Mouse (Mus musculus) midbrain, embryonic 12.5 days (tissue): ENCODE measurements around the gene Fat4. TPM values are rescaled to one million over a fixed set of nuclear protein-coding genes. Genes with fewer than 3 reads are reported as not detected.

Source experiments
- ATAC-seq: fragments of 200-750 bp; cut with Nextera tagmentation; 2 replicates; pipeline ENCODE4 v1.8.0; 2017; ENCODE audit warnings: low read depth, moderate TSS enrichment, moderate library complexity; ENCODE audit not compliant: low FRiP score
- H3K27ac ChIP-seq: fragments of 300-500 bp; sonication (generic); replicated peaks from 2 replicates; pipeline ENCODE4 v1.5.1; 2016; ENCODE audit warnings: mild to moderate bottlenecking
- H3K27me3 ChIP-seq: fragments of 300-500 bp; sonication (generic); 2 replicates; pipeline ENCODE4 v1.6.1; 2016; ENCODE audit warnings: mild to moderate bottlenecking
- H3K36me3 ChIP-seq: fragments of 300-500 bp; sonication (generic); 2 replicates; pipeline ENCODE4 v1.6.1; 2016
- H3K4me1 ChIP-seq: fragments of 300-500 bp; sonication (generic); 2 replicates; pipeline ENCODE4 v1.6.1; 2016
- H3K4me2 ChIP-seq: fragments of 300-500 bp; sonication (generic); replicated peaks from 2 replicates; pipeline ENCODE4 v1.6.1; 2016; ENCODE audit warnings: mild to moderate bottlenecking, moderate library complexity
- H3K4me3 ChIP-seq: fragments of 300-500 bp; sonication (generic); 2 replicates; pipeline ENCODE4 v1.5.1; 2016; ENCODE audit warnings: mild to moderate bottlenecking
- H3K9ac ChIP-seq: fragments of 300-500 bp; sonication (generic); replicated peaks from 2 replicates; pipeline ENCODE4 v1.6.1; 2016; ENCODE audit warnings: mild to moderate bottlenecking, moderate library complexity
- H3K9me3 ChIP-seq: fragments of 300-500 bp; sonication (generic); 2 replicates; pipeline ENCODE4 v1.6.1; 2016; ENCODE audit warnings: mild to moderate bottlenecking
- WGBS: fragments of 180-500 bp; shearing (Covaris S2); methylation state at CpG from one replicate; pipeline ENCODE4 v1.1.7; 2016; 5-methylcytosine and 5-hydroxymethylcytosine counted together
- polyA plus RNA-seq: library from polyadenylated mRNA; unstranded; fragments of >200 nt; fragmentation: Nextera tagmentation; extraction: Ambion mirVana; gene quantifications from 2 replicates; pipeline ENCODE4 v1.2.1, GENCODE M21; 2016

Gene Fat4
- polyA plus RNA-seq, 1 experiment from 2014 or later, result 14.7 TPM

DNA sequence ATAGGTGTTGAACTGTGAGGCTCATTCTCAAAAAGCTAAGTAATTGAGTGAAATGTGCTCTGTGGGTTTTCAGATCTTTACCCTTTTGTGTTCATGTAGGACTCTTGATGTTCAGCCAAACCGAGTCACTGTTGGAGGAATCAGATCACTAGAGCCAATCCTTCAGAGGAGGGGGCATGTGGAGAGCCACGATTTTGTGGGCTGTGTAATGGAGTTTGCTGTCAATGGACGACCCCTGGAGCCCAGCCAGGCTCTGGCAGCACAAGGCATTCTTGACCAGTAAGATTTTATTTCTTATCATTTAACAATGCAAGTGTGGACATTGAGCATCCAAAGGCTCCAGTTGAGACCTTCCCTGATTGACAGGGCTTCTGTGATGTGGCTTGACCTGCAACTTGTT is 113.3 kb downstream of the Fat4 start:
- H3K27ac ChIP-seq, result no peak overlapping the region
- no peaks in the 10 kb centered on the region for H3K9me3 ChIP-seq
- no peaks in the 10 kb centered on the region for H3K27me3 ChIP-seq
- no peak overlapping the region for H3K4me3 ChIP-seq
- WGBS, result 65% methylated on average over 3 of the region's 3 CpGs
- ATAC-seq, result no peak
- no peak overlapping the region for H3K4me2 ChIP-seq
- H3K36me3 ChIP-seq, result peaks cover 45% of the 10 kb centered on the region
- no peak overlapping the region for H3K9ac ChIP-seq
- no peaks in the 10 kb centered on the region for H3K4me1 ChIP-seq

DNA sequence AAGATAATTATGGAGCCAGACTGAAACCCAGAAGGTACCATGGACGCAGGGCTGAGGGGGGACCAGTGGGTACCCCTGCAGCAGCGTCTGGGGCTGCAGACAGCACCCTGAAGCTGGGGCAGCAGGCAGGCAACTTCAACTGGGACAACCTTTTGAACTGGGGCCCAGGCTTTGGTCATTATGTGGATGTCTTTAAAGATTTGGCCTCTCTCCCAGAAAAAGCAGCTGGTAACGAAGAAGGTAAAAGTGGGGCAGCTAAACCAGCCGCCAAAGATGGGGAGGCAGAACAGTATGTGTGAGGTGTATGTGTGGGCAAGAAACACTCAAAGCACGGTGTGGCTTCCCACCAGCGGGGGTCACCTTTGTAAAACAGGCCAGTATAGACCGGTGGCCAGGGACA is 123.8 kb downstream of the Fat4 start:
- no peak overlapping the region for H3K4me3 ChIP-seq
- no peak overlapping the region for H3K4me2 ChIP-seq
- no peak overlapping the region for H3K9ac ChIP-seq
- no peaks in the 10 kb centered on the region for H3K9me3 ChIP-seq
- peaks cover 2% of the 10 kb centered on the region; the same call in 1 of the 2 replicates for H3K4me1 ChIP-seq
- H3K36me3 ChIP-seq, result peaks cover 51% of the 10 kb centered on the region
- WGBS, result 86% methylated on average over 7 of the region's 7 CpGs
- no peaks in the 10 kb centered on the region for H3K27me3 ChIP-seq
- H3K27ac ChIP-seq, result no peak overlapping the region
- no peak for ATAC-seq

GRCm38 (mm10) chr3:39017633-39018032 is 130.9 kb downstream of the Fat4 start:
- no peak for ATAC-seq
- Histone ChIP-seq H3K9me3 (no peaks in the 10 kb centered on the region), H3K27me3 (no peaks in the 10 kb centered on the region), H3K4me2 (no peak overlapping the region), H3K36me3 (0 out of 2 replicates have a peak, but pooled peaks cover under 1% of the 10 kb centered on the region), H3K27ac (no peak overlapping the region), H3K4me1 (no peaks in the 10 kb centered on the region), H3K9ac (no peak overlapping the region), H3K4me3 (no peak overlapping the region)
- 73% methylated on average over 1 of the region's 1 CpGs for WGBS

DNA sequence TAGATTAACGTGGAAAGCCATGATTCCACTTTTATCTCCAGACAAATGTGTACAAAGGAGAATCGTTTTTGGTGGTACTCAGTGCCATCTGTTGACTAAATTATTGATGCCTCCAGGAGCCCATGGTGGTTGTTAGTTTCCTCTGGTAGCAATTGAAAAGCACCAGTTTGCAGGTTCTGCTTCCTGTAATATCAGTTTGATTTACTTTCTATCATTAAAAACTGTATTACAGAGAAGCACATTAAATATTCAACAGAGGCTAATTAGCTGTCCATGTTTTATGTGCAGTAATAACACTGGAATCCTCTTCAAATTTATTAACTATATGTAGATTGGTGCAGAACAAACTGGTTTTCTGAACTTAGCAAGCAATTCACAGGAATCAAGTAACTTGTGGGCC is 149.4 kb downstream of the Fat4 start:
- ATAC-seq, result no peak

DNA sequence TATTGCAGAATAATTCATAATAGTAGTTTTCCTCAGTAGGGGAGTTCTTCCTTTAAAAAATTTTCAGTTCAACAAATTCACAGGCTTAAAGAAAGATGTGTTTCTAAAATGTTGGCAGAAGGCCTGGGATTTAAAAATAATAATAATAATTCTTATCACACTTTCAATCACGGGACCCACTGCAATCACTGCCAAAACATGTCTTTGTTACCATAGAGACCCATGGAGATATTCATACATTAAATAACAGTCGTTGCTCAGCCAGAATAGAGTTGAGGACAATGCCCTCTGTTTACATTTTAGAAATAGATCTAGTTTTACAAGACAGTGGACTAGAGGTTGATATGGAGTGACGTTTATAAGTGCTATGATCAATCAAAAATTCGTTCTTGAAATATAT is 159.7 kb downstream of the Fat4 start:
- 66% methylated on average over 4 of the region's 4 CpGs for WGBS
- no peak overlapping the region for H3K27ac ChIP-seq
- no peak for ATAC-seq
- H3K4me1 ChIP-seq, result peaks cover 14% of the 10 kb centered on the region
- no peak overlapping the region for H3K9ac ChIP-seq
- H3K4me2 ChIP-seq, result no peak overlapping the region
- no peaks in the 10 kb centered on the region for H3K36me3 ChIP-seq
- H3K27me3 ChIP-seq, result no peaks in the 10 kb centered on the region
- H3K4me3 ChIP-seq, result no peak overlapping the region
- H3K9me3 ChIP-seq, result no peaks in the 10 kb centered on the region

More for the DNA sequence above, 149.4 kb downstream of the Fat4 start:
- 58% methylated on average over 2 of the region's 2 CpGs for WGBS
- Histone ChIP-seq H3K4me1 (no peaks in the 10 kb centered on the region), H3K9me3 (no peaks in the 10 kb centered on the region), H3K36me3 (no peaks in the 10 kb centered on the region), H3K27ac (no peak overlapping the region), H3K27me3 (no peaks in the 10 kb centered on the region), H3K4me3 (no peak overlapping the region), H3K4me2 (no peak overlapping the region), H3K9ac (no peak overlapping the region)

DNA sequence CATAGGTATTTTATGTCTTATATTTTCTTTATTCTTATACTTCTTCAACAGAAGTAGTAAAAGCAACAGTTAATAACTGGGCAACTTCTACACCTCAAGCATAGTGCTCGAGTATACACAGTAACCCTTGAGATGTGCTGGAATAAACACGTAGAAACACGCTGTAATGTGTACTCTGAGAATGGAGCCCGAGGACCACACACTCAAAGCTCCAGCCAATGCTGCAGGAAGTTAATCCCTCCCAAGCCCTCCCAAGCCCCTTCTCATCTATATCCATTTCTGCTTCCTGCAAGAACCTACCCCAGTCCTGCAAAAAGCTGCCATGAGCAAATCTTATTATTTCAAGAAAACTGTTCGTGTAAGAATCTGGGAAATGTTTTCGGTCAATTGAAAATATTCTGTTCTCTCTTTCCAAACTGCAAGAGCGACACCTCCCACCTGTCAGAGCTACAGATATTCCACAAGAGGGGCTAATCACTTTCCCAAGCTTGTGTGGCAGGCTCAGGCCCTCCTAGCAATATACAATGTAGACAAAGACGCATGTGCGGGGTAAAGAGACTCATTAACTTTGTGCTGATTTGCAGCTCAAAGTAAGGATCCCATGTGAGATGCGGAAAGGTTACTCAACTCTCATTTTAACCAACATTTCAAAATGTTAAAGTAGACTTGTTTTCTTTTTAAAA is 161.0 kb downstream of the Fat4 start:
- Histone ChIP-seq H3K27ac (0 out of 2 replicates have a peak overlapping the region, but pooled peaks have one; percentile 20), H3K4me2 (no peak overlapping the region; the same call in 1 of the 2 replicates), H3K36me3 (no peaks in the 10 kb centered on the region), H3K9me3 (no peaks in the 10 kb centered on the region), H3K4me3 (no peak overlapping the region), H3K27me3 (no peaks in the 10 kb centered on the region), H3K9ac (no peak overlapping the region), H3K4me1 (peaks cover 14% of the 10 kb centered on the region)
- WGBS, result 57% methylated on average over 10 of the region's 10 CpGs
- ATAC-seq, result peak; percentile 83

DNA sequence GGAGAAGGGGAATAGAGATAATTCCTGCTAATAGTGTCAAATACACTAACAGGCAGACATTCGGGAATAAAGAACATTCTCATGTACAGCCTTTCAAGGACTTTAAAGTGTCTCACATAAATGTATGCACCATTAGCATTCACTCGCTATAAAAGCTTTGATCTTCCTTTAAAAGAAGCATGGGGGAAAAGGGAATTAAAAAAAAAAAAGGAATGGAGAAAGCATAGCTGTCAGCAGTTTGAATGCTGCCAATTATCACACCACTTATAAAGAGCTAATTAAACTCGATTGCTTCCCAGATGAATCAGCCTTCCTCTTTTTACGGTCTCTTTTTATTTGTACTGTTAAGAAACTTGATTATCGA is 161.5 kb downstream of the Fat4 start:
- Histone ChIP-seq H3K4me3 (no peak overlapping the region), H3K27ac (no peak overlapping the region), H3K4me2 (no peak overlapping the region), H3K36me3 (no peaks in the 10 kb centered on the region), H3K4me1 (peaks cover 14% of the 10 kb centered on the region), H3K9me3 (no peaks in the 10 kb centered on the region), H3K27me3 (no peaks in the 10 kb centered on the region), H3K9ac (no peak overlapping the region)
- WGBS, result 30% methylated on average over 5 of the region's 5 CpGs
- ATAC-seq, result peak; percentile 67

- Histone ChIP-seq H3K4me2 (no peak overlapping the region), H3K27ac (no peak overlapping the region), H3K4me1 (peaks cover 10% of the 10 kb centered on the region), H3K4me3 (no peak overlapping the region), H3K9me3 (no peaks in the 10 kb centered on the region), H3K9ac (no peak overlapping the region), H3K27me3 (no peaks in the 10 kb centered on the region), H3K36me3 (no peaks in the 10 kb centered on the region)
- ATAC-seq, result no peak
- WGBS, result 97% methylated on average over 1 of the region's 1 CpGs
These were observed 163.4 kb downstream of the Fat4 start for GRCm38 (mm10) chr3:39050130-39050529.

- ATAC-seq, result no peak
These were observed 166.3 kb downstream of the Fat4 start for GRCm38 (mm10) chr3:39053072-39053471.

More at GRCm38 (mm10) chr3:39053072-39053471, 166.3 kb downstream of the Fat4 start:
- no peak overlapping the region for H3K27ac ChIP-seq
- H3K36me3 ChIP-seq, result no peaks in the 10 kb centered on the region
- no peaks in the 10 kb centered on the region for H3K9me3 ChIP-seq
- no peaks in the 10 kb centered on the region for H3K27me3 ChIP-seq
- WGBS, result 61% methylated on average over 6 of the region's 6 CpGs
- no peak overlapping the region for H3K9ac ChIP-seq
- H3K4me2 ChIP-seq, result no peak overlapping the region
- H3K4me3 ChIP-seq, result no peak overlapping the region
- H3K4me1 ChIP-seq, result no peaks in the 10 kb centered on the region
